Mouse (Mus musculus) neural tube, postnatal 0 days (tissue): ENCODE results near the gene Gm20831. TPM values are rescaled to one million over a fixed set of nuclear protein-coding genes. Genes with fewer than 3 reads are reported as not detected.

Experiments used
- polyA plus RNA-seq: library from polyadenylated mRNA; unstranded; fragments of >200 nt; fragmentation: Nextera tagmentation; extraction: Ambion mirVana; gene quantifications from 2 replicates; pipeline ENCODE4 v1.2.1, GENCODE M21; 2015

The Gm20831 gene
- polyA plus RNA-seq, result not detected in 2 replicates

DNA sequence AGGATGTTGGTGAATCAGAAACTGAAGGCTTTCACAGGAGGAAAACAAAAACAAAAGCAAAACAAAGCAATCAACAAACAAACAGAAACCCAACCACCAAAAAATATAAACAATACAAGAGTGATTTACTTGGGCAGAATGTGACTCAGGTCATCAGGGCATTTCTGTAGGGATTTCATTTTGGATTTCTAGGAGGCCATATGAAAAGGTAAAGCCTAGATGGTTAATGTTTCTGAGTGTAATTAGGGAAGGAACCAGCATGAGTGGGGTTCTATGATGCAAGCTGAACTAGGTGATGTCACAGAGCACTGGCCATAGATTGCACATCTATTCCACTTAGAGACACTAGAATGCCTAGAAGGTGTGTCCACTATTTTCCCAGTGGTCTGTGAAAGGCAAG lies at the start of gene Gm20831, which contains the start of gene Gm20772:
Gm20831 (plus strand) TSS at position 301 of the 400 bp plus-strand sequence.
Gm20772 (plus strand) TSS at position 301 of the 400 bp plus-strand sequence.

DNA sequence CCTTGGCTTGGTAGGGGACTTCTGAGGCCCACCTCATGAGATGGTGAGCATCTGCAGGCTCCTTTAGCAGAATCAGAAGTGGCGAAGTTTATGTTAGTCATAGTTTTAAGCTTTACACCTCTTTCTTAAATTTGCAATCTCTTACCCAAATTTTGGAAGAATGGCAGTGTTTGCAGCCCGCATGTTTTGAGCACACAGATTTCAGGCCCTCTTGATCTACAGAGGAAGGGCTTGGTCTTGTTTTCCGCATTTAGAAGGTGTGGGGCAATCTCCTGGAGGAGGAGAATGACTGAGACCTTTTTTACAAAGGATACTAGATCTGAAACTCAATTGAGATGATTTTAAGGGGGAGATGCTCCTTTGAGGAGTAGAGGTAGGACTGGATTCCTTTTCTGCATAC lies 28.4 kb upstream of the Gm20831 start, which contains the start of gene Gm21904:
Gm21904 (minus strand) TSS at position 101 of the 400 bp plus-strand sequence.

DNA sequence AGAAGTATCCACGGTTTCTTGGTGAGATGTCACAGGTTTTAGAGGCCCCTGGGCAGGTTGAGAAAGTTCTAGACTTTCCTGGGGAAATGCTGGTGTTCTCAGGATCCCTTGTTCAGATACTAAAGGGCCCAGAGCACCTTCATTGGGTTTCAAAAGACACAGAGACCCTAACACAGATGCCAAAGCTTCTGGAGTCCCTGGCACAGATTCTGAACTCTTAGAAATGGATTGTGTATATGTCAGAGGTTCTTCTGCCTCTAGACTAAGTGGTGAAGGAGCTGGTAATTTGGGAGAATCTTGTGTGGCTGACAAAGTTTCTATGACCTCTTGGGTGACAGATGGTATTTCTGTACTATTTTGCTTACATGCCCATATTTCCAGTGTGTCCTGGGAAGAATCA lies 62.7 kb downstream of the Gm20831 start, which contains the start of gene Srsy:
Srsy (minus strand) TSS at position 101 of the 400 bp plus-strand sequence.

Other genes starting within 250 kb of the Gm20831 start
- gene Gm21904, start 28.5 kb upstream of the Gm20831 start, polyA plus RNA-seq, result not detected in 2 replicates
- gene Gm20772, start within 50 bp of the Gm20831 start, polyA plus RNA-seq, result not detected in 2 replicates
- not detected in 2 replicates for gene Srsy, start 62.6 kb downstream of the Gm20831 start, polyA plus RNA-seq
- gene Gm21764, start 187.1 kb downstream of the Gm20831 start, polyA plus RNA-seq, result not detected in 2 replicates
- not detected in 2 replicates for gene Ssty1, start 214.4 kb downstream of the Gm20831 start, polyA plus RNA-seq